Mouse (Mus musculus) ovary, postnatal 36 days (tissue): Measurements from ENCODE around the gene 6030458C11Rik.

Experiments
- DNase-seq: peaks from one replicate; pipeline ENCODE4 v3.0.0; 2022; ENCODE audit warnings: low spot score, mixed read lengths

6030458C11Rik gene

DNA sequence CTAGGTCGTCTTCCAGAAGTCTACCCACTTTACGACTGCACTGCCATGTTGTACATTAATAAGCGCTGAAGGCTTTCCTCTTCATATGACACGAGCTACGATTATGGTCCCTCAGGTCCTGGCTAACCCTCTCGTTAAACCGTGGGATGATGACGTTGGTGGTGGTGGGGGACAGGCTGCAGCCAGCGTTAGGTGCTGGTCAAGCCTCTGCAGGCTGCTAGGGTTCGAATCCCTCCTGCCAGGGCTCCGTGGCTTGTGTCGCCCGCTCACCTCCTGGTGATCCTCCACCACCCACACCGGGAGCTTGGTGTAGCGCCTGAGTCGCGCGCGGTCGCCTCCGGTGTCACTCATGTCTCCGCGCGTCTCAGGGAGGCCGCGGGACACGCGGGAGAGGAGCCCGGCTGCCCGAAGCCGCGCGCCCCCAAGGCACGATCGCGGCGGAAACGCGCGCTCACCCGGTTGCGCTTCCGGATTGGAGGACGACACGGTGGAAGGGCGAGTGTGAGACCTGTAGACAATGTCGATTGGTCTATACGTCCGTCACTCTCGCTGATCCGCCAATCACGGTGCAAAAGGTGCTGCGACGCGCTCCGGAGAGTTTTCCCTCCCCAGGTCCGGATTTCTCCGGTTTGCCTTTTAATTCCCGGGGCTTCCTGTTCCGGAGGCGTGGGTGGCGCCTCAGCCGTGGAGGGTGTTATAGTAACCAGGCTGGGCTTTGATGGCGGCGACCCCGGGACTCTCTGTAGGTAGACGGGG is at the start of gene 6030458C11Rik, which contains the start of gene Drosha:
6030458C11Rik (minus strand) TSS at position 453 of the 756 bp plus-strand sequence.
Drosha (plus strand) TSS at position 619 of the 756 bp plus-strand sequence.
- peak; percentile 97 for DNase-seq

DNA sequence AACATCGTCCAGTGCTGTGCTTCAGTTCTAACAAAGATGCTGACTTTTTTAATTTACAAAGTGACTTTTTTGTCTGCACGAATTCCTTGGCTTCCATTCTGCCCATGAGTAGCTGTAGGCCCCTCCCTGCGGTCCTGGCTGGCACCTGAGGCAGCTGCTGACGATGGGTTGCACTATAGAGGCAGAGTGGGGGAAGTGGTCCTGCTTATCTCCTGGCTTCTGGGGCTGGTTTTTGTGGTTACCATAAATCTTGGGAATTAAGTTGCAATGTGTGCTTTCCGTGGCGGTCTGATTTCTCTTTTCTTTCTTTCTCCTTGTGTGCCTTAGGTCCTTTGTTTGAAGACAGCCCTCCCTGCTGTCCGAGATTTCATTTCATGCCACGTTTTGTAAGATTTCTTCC is 42.8 kb upstream of the 6030458C11Rik start:
- DNase-seq = no peak

DNA sequence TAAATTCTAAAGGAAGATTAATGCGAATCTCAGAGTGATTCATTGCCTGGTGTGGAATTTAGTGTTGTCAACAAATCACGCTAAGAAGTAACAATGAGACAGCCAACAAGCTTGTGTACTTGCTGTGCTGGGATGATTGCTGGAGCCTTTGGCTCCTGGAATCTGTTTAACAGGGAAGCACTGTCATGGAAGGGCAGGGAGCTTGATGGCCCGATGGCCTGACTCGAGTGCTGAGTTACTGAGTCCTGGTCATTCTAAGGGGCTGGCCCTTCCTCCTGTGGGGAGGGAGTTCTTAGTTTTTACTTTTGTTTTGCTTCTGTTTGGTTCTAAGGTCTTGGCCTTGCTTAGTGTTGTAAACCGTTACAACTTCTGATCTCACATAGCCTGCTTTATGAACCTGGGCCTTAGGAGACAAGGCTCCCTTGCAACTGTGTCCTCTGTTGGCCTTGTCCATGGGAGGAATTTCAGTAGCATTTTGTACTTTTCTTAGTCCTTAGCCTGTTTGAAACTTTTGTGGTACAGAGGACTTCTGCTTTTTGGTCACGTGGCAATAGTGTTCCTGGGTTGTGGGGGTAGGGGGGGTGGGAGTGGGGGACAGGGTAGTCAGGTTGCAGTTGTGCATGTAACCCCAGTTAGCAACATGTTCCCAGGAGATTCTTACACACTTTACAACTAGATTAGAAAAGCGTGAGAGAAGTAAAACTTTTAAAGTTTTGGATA is 41.3 kb upstream of the 6030458C11Rik start:
- DNase-seq = no peak

- no peak for DNase-seq
Observed at GRCm38 (mm10) chr15:12863669-12864068, 39.2 kb upstream of the 6030458C11Rik start.

- DNase-seq = no peak
Observed at GRCm38 (mm10) chr15:12862061-12862460, 37.6 kb upstream of the 6030458C11Rik start.

DNA sequence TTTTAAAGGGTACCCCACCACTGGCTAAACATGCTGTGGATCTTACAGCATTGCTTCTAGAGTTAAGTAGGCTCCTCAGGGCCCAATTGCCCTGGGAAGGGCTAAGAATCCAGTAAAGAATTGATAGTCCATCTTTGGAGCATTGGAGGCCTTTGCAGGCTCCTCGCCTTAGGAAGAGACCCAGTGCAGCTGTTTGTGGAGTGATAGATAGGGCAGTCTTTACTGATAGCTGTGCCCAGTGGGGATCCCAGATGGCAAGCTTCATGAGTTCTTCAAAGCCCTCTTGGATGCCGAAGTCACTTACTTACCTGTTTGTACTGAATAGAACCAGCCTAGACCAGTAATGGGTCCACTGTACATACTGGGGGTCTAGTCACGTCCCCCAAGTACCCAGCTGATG is 34.2 kb upstream of the 6030458C11Rik start:
- DNase-seq = no peak

- DNase-seq = no peak
Observed at GRCm38 (mm10) chr15:12857840-12858516, 33.5 kb upstream of the 6030458C11Rik start.

DNA sequence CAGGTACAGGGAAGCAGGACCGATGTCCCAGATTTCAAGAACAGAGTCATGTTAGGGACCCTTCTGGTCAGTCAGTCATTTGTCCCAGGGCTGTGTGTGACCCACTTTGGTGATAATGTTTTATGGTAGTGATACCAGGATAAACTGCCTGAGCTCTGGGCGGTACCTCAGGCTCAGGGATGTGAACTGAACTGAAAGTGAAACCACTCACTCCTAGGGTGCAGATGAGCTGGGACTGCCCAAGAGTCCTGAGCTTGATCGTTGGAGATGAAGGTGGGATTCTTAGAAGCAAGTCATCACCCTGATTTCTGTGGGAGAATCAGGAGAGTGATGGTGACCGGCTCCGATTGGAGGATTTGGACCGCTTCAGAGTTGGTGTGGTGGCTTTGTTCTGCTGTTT is 32.3 kb upstream of the 6030458C11Rik start:
- DNase-seq = no peak

- DNase-seq = no peak
Observed at GRCm38 (mm10) chr15:12853471-12853870, 29.0 kb upstream of the 6030458C11Rik start.

DNA sequence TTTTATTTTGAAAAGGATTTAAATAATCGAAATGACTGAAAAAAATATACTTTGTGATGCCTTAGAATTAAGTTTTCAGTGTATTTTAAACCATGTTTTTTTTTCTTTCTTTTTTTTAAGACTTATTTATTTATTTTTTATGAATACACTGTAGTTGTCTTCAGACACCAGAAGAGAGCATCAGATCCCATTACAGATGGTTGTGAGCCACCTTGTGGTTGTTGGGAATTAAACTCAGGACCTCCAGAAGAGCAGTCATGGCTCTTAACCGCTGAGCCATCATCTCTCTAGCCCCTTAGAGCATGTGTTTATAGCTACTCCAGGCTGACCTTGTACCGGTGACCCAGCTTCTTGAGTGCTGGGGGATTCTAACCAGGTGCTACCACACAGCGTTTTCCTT is 24.9 kb upstream of the 6030458C11Rik start:
- DNase-seq = no peak

- DNase-seq = no peak
Observed at GRCm38 (mm10) chr15:12848196-12848975, 23.9 kb upstream of the 6030458C11Rik start.

DNA sequence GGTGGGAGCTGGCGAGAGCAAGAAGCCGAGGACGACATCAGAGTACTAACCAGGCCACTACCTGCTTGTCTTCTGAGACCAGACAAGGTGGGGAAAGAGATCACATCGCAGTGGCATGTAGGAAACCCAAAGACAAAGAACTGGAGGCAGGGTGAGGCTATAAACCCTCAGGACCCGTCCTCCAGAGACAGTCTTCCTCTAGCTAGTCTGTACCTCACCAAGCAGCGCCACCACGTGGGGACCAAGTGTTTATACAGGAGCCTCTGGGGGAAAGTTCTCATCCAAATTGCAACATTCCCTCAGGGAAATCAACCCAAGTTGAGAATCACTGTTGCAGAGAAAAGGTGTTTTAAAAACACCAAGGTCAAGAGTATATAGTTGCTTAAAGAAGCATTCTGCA is 18.4 kb upstream of the 6030458C11Rik start:
- no peak for DNase-seq

GRCm38 (mm10) chr15:12840737-12841136 is 16.3 kb upstream of the 6030458C11Rik start:
- DNase-seq = no peak

GRCm38 (mm10) chr15:12834231-12834630 is 9.8 kb upstream of the 6030458C11Rik start:
- DNase-seq = no peak

DNA sequence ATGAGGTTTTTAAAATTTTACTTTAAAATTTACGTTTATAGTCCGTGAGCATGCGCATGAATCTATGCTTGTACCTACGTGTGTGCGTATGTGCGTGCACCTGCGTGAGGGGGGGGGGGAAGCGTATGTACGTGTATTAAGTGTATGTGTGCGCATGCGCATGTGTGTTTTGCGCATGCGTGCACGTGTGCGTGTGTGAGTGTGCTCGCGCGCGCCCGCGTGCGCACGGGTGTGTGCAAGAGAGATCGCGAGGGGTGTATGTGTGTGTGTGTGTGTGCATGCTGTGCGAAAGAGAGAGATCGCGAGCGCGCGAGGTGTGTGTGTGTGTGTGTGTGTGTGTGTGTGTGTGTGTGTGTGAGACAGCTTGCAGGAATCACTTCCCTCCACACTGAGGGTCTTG is 8.9 kb upstream of the 6030458C11Rik start:
- DNase-seq = no peak

GRCm38 (mm10) chr15:12832599-12832998 is 8.2 kb upstream of the 6030458C11Rik start:
- DNase-seq = no peak

DNA sequence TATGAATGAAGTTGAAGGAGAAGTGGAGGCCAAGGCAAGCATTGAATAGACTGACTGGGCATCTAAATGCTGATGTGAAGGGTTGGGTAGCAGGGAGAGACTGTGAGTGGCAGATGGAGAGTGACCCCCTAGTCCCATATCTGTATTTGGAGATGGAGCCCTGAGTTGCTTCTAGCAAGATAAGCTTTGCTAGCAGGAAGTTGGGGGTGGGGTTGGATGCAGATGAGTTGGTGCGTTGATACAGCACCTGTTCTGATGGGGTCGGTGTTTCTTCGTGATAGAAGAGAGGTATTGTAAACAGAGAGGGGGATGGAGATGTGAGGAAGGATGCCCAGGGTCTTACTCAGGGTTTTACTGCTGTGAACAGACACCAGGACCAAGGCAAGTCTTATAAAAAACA is 5.4 kb upstream of the 6030458C11Rik start:
- no peak for DNase-seq

- DNase-seq = no peak
Observed at GRCm38 (mm10) chr15:12825408-12825807, 959 bp upstream of the 6030458C11Rik start.

DNA sequence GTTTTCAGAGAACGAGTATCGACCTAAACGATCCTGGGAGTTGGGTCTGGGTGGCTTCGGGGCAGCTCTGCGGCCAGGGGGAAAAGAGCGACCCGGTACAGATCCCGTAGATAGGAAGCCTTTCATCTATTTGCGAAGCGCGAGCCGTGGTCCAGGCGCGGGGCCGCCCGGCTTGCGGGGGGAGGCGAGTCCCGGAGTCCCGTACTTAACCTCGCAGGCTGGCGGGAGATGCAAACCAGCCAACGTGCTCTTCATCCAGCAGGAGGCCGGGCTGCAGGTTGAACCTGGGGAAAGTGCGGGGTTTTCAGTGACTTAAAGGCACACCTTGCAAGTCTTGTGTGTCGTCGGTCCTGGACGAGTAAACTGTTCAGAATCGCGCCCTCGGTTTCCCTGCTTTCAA is 516 bp upstream of the 6030458C11Rik start:
- DNase-seq = no peak

GRCm38 (mm10) chr15:12823455-12824119 is 862 bp downstream of the 6030458C11Rik start:
- no peak for DNase-seq
